Mouse (Mus musculus) cerebellum, adult 9-10 months (tissue): ENCODE results near the gene Ubqln4.
A peak's percentile ranks its signal among the peaks of the same experiment; 100 is the strongest.
"Not testable (repeated sequence)": the region's sequence is repeated elsewhere in the genome, so short reads cannot be mapped to it uniquely, and the experiment has no call there.

Experiments
- DNase-seq: peaks from one replicate; pipeline ENCODE4 v3.0.0; 2022

Gene Ubqln4

DNA sequence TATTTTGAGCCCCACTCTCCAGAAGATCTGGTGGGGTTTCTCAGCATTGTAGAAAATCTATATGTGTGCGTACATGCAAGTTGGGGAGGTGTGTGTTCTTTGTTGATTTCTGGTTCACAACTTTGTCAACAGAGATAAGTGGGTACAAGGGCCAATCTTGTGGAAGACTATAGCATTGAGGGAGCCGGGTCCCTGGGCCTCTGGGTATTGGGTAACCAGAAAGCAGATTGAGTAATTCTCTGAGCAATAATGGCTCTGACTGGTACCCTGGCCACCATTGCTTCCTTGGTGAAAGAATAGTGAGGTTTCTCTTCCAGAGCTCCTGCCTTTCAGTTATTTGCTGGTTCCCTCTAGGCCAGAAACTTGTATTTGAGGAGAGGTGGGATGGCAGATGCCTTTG is 15.5 kb downstream of the Ubqln4 start:
- no peak for DNase-seq

DNA sequence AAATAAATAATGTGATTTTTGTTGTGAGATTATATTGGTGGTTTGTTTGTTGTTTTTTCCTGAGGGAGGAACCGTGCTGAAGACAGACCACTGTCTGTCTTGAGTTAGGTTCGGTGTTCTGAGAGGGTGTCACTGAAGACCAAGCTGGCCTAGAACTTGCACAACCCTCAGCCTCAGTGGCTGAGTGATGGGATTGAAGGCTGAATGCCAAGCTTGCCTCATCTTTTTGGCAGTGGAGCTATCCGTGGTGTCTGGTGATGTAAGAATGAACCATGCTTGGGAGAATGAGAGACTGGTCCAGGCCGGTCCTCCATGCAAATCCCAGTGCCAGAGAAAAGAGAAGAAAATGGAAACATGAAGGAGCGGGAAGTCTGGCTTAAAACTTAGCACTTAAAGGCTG is 16.1 kb downstream of the Ubqln4 start:
- no peak for DNase-seq

DNA sequence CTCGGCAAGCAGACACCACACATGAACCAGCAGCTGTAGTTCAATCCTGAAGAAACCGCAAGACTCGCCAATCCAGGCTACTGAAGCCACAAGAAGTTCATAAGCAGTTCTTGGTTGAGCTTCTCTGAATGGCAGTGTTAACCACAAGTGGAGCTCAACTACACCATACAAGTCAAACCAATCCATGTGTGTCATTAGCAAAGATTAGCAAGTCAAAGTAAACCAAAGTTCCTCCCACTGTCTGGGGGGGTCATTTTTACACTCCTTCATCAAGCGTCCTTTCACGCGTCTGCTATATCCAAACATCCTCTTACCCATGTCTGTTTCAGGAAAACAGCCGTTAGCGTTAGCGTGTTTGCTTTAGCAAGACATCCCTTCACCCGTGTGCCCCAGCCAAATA is 16.8 kb downstream of the Ubqln4 start:
- no peak for DNase-seq

DNA sequence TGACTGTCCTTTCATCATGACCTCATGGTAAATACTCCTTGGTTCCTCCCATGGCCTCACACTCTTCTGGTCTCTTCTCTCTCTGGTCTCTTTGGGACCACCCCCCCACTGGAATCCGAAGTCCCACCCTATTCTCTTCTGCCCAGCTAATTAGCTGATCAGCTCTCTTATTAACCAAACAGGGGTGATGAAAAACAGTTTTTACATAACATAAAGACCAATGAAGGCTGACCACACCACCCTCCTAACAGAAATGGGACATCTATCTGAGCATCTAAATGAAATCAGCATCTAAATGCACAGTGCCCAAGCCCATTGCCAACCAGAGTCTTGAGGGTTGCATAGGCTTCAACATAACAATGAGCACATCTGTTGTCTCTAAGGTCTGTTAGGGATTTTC is 18.3 kb downstream of the Ubqln4 start:
- DNase-seq, result no peak

DNA sequence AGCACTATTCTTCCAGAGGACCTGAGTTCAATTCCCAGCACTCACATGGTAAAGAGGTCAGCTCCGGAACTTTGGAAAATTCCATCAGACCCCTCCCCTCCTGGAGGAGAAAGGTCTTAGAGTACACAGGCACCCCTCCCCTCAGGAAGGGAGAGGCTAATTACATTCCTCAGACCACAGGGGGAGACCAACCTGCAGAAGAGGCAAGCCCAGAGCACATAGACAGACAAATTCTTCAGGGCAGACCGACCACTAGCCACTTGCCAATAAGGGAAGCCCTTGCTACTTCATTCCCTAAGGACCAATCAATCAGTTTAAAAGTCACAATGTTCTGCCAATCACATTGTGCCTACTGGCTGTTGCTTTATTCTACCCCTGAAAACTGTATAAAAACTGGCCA is 19.3 kb downstream of the Ubqln4 start:
- DNase-seq, result no peak

DNA sequence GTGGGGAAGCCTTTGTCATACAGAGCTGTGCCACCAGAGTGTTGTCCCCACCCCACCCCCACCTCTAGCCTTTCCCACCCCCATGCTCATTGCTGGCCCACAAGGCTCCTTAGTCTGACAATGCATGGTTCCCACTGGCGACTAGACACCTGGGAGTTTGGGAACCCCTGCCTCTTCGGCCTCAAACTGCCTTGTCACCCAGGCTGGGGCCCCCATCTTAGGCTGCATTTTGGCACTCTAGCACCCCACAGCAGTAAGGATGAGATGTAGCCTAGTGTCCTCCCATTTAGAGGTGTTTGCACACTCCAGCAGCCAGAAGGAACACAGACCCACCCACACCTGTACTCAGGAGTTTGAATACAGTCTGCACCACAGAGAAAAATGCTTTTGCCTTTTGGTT is 20.3 kb downstream of the Ubqln4 start:
- no peak for DNase-seq

DNA sequence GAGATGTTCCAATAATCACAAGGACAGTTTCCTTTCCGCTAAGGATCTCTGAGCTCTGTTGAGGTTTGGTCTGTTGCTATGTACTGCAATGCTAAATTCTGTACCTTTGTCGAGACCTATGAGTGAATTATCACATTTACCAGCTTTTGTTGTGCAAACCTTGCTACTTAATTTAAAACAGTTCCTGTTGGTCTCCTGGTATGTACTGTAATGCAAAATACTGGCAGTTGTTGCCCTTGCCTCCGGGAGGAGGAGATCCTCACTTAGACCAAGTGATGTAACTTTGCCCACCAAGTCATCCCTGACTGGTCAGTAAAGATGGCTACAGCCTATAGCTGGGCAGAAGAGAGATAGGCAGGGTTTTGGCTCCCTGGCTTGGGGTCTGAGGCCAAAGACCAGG is 22.0 kb downstream of the Ubqln4 start, which contains the start of gene Ssr2:
TSS of gene Ssr2 (plus strand) at position 337 of the 400 bp plus-strand sequence.
- DNase-seq, result no peak

DNA sequence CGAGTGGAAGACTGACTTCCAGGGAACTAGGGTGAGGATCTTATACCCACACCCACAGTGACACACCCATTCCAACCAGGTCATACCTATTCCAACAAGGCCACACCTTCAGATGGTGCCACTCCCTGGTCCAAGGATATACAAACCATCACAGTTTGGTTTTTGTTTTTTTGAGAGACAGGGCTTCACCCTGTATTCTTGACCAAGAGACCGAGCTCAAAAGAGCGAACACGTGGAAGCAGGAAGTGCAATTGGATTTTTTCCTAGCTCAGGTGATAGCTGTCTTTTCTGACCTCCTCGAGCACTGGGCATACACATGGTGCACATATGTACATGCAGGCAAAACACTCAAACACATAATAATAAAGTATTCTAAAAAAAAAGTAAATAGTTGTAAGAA is 24.3 kb downstream of the Ubqln4 start:
- DNase-seq, result not testable (repeated sequence)

DNA sequence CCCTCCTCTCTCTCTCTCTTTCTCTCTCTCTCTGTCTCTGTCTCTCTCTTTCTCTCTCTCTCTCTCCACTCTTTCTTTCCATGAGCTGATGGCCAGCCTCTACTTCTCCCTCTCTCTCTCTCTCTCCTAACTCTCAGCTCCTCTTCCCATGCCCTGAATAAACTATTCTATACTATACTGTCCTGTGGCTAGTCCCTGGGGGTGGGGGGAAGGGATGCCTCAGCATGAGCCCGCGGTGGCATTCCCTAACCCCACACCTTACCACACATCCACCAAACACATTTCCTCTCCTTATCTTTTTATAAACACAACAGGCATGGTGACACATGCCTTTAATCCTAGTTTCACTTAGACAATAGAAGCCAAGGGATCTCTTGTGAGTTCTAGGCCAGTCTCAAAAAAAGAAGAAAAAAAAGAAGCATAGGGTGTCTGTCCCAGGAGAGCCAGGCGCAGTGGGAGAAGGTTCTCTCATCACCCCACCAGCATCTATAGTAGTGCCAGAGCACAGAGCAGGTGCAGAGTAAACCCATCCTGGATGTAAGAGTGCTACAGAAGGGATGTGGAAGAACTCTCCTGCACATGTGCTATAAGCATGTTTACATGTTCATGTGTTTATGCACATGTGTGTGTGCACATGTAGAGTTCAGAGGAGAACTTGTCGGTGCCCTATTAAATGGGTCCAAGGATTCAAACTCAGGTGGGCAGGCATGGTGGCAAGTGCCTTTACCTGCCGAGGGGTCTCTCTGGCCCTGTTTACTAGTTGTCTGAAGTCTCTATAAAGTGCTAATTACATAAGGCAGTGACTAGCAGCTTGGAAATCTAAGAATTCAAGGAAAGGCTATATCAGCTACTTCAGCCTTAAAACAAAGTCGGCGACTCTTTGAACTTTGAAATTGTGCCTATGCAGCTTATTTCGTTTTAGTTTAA is 25.2 kb downstream of the Ubqln4 start:
- no peak for DNase-seq

DNA sequence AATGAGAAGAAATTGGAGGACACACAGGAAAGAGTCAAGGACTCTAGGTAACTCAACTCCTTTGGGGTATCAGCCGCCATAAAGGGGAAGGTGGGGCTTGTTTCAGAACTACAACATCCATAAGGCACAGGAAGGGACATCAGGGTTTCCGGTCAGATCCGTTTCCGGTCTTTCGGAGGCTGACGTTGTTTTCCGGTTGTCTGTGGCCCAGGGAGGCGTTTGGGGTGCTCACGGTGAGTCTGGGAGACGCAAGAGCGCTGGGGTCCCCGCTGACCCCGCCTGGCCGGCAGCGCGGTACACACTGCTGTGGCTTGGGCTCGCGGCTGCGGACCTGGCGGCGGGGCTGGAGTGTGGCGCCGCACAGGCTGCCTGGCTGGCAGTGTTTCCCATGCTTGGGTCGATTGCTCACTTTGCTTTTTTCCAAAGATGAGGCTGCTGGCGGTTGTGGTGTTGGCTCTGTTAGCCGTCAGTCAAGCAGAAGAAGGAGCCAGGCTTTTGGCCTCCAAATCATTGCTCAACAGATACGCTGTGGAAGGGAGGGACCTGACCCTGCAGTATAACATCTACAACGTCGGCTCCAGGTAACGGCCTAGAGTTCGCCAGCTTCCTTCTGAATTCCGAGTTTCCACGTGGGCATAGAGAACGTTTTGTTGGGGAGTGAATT is 26.0 kb downstream of the Ubqln4 start:
- DNase-seq, result peak; percentile 87

DNA sequence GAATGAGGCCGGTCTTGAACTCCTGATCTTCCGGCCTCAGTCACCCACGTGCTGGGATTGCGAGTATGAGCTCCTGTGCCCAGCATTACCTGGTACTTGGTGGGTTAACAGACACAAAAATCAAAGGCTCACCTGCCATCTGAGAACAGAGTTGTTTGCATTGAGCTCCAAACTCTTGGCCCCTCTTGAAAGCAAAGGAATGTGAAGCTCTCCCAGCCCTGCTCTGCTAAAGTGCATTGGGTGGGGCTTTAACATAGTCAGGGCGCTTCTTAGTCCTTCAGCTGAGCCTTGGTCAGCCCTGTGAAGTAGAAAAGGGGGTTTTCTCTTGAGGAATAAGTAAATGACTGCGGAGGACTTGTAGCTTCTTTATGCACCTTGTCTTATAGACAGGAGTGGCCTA is 32.2 kb downstream of the Ubqln4 start:
- DNase-seq, result no peak

DNA sequence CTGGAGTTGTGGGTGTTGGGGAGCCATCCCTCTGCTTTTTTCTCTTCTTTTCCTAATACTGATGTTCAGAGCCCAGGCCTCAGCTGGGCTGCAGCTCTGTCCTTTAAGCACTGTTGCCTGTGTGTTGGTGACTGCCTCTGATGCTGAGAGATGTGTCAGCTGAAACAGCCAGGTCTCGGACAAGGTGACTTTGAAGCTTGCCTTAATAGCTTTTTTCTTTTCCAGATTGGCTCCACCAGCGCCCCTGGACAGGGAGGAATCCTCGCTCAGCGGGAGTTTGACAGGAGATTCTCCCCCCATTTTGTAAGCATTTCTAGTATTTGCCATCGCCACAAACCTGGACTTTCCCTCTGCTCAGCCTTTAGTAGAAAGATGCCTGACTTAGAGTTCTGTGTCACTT is 33.1 kb downstream of the Ubqln4 start:
- no peak for DNase-seq

DNA sequence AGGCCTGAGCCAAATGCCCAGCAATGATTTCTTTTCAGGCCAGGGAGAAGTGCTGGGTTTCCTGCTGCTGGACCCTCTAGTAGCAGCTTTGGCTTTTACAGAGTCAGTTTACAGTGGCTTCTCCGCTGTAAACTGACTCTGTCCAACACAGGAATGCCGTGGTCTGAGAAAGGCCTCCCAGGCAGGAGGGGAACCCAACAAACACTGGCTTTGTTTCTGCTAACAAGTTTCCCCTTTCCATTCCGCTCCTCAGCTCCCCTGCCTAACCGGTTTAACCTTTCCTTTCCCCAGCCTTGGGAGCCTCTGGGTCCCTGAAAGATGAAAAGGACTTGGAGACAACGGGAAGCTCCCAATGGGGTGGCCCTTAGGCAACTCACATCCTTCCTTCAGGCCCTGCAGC is 36.7 kb downstream of the Ubqln4 start:
- no peak for DNase-seq

DNA sequence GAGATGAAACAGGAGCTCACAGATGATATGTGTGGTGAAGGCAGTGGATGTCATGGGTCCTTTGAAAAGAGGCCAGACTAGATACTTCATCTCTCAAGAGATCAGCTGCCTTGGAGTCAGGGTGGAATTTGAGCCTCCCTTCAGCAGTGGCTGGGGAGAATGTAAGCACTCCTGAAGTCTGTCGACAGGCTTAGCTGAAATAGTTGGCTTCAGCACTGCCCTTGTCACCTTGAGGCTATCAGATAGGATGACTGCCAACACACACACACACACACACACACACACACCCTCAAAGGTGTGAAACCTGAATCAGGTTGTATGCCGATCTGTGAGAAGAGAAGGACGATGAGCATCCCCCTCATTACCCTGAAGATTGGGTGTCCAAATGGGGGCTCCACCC is 37.5 kb downstream of the Ubqln4 start:
- no peak for DNase-seq

DNA sequence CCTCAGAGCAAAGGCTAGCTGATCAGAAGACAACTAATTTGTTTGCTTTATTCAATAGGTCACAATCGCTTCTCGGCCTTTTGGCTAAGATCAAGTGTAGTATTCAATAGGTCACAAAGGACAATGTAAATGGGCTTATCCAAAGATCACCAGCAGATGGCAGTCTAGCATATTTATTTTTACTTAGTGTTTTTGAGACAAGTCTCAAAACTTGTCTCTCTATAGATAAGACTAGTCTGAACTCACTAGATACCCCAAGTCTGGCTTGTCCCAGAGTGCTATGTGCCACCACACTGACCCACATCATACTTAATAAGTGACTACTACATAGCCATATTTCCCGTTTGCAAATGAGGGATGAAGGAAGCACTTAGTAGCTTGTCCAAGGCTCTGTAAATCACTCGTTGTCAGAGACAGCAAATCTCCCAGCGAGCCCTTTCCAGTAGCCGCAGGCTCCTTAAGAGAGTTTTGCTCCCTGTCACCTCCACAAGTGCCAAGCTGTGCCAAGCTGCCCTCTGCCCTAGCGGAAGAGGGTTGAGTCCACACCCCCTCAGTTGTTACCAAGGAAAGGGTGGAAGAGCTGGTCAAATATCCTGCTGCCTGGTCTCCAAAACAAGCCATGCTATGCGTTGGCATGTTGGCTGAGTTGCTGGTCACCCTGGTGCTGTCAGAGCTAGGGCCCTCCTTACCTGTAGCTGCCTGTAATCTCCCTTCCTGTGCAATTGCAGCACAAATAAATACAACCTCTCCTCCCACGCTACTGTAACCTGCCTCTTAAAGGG is 38.6 kb downstream of the Ubqln4 start:
- peak; percentile 77 for DNase-seq

DNA sequence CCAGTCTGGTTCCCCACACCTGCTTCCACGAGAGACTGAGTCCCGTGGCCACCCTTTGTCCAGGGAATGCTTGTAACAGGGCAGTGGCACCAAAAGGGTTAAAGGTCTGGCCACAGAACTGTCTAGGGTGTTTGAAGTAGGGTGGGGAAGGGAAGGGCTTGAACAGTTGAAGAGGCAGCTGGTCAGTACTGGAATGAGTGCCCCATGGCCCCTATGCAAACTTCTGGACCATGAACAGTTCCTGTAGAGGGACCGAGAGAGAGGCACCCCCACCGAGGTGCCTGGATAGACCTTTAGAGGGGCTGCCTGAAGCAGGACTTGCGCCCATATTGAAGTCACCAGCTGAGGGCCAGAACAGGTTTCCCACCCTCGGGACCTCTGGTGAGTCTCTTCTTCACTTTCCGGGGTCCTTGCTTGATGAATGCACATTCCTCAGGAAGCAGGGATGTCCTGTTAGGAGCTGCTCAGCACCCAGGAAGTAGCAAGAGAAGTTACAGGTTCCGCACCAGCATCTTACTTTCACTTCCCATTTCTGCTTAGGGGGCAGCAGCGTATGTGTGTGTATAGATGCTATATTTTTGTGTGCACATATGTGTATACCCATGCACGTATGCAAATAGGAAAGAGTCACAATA is 39.5 kb downstream of the Ubqln4 start:
- no peak for DNase-seq

DNA sequence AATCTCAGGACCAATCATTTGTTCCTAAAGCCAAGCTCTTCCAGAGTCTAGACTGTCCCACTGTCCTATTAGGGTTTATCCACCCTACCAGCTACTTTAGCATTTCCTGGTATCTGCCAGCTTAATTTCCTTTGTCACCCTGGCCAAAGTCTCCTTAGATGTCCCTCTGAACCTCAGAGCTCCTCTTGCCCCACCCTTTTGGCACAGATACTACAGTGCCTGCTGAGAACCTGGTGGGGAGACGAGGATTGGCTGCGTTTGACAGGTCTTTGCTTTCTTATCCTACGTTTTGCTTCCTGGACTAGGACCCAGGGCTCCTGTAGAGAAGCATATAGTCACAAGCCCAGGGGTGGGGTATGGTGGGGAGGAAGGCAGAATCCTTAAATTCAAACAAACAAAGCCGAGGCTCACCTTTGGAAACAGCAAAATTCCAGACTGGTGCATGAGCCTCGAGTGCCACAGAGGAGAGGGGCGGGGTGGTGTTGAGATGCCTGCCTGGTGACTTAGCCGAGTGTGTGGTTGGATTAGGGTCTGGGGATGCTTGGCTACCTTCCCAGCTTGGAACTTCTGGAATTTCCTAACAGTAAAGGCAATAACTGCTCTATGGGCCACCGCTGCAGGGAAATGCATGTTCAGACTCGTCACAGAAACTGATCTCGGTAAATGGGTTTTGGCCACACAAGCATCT is 40.5 kb downstream of the Ubqln4 start:
- no peak for DNase-seq

DNA sequence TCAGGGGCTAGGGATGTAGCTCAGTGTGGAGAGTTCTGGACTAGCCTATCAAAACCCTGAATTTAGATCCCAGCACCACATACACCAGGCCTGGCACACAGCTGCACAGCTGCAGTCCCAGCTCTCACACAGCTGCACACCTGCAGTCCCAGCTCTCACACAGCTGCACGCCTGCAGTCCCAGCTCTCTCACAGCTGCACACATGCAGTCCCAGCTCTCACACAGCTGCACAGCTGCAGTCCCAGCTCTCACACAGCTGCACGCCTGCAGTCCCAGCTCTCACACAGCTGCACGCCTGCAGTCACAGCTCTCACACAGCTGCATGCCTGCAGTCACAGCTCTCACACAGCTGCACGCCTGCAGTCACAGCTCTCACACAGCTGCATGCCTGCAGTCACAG is 43.0 kb downstream of the Ubqln4 start:
- not testable (repeated sequence) for DNase-seq

DNA sequence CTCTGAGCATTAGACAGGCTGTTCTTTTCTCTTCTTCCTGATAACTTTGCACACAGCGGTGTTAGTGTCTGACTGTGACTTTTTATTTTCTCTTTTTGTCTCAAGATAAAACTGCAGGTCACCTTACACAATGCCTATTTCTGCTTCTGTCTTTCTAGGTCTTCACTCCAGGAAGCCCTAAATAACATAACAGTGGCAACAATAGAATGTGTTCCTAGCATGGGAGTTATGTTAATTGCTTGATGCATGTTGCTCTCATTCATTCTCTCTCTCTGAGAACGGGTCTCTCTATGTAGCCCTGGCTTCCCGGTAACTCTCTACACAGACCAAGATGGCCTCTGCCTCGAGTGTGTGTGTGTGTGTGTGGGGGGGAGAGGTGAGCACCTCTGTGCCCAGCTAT is 48.9 kb downstream of the Ubqln4 start:
- DNase-seq, result no peak

DNA sequence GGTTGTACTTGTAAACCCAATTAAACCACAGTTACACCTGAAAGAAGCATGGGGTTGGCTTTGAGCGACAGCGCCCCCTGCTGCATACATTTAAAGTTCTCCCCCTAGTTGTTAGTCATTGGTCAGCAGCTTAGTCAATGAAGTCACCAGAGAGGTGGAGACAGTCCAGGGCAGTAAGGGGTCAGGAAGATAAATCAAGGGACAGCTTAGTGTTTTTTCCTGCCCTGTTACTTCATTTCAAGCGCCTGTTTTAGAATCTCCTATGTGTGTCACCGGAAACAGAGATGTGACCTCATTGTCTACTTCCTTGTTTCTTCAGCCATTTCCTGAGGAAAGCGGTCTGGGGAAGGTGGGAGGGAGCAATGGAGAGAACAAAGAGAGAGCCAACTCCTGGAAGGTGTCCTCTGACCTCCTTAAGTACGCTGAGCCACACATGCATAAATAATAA is 50.2 kb downstream of the Ubqln4 start:
- DNase-seq, result peak; percentile 66

DNA sequence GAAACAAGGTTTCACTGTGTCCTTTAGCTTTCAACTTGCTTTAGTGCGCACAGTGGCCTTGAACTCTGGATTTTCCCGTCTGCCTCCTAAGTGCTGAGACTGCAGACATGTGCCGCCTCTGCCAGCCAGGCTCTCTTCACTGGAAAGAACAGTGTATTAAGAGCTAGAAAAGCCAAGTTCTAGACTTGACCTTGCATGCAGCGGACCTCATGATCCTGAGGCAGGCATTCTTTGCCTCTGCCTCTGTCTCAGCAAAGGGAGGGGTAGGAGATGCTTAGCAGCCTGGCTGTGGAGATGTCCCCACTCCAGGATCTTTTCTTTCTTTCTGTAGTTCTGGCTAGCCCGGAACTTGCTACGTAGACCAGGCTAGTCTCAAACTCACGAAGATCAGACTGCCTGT is 51.3 kb downstream of the Ubqln4 start:
- DNase-seq, result no peak

DNA sequence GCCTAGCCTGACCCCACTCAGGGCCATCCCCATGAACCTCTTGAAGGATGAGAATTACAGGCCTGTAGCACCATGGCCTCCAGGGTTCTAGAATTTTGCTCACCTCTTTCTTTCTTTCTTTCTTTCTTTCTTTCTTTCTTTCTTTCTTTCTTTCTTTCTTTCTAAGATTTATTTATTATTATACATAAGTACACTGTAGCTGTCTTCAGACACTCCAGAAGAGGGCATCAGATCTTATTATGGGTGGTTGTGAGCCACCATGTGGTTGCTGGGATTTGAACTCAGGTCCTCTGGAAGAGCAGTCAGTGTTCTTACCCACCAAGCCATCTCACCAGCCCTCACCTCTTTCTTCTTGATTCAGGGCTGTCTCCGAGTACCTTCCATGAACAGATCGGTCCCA is 52.1 kb downstream of the Ubqln4 start, which contains the start of gene Arhgef2:
TSS of gene Arhgef2 (plus strand) at position 301 of the 400 bp plus-strand sequence.
- not testable (repeated sequence) for DNase-seq
